Mouse (Mus musculus) liver, embryonic 16.5 days (tissue): Measurements from ENCODE around the gene Slc38a4. TPM values are rescaled to one million over a fixed set of nuclear protein-coding genes. Genes with fewer than 3 reads are reported as not detected.

ENCODE experiments used
- ATAC-seq: fragments of 200-750 bp; cut with Nextera tagmentation; 2 replicates; pipeline ENCODE4 v1.8.0; 2017; ENCODE audit warnings: low read depth, mild to moderate bottlenecking, moderate number of reproducible peaks, moderate library complexity
- H3K27ac ChIP-seq: fragments of 300-500 bp; sonication (generic); 2 replicates; pipeline ENCODE4 v1.5.1; 2014; ENCODE audit warnings: mild to moderate bottlenecking, low read length
- H3K27me3 ChIP-seq: fragments of 300-500 bp; sonication (generic); 2 replicates; pipeline ENCODE4 v1.6.1; 2014; ENCODE audit warnings: low read depth, low read length, mixed read lengths; ENCODE audit not compliant: control insufficient read depth, insufficient read depth
- H3K36me3 ChIP-seq: fragments of 300-500 bp; sonication (generic); 2 replicates; pipeline ENCODE4 v1.6.1; 2014; ENCODE audit warnings: mild to moderate bottlenecking; ENCODE audit not compliant: control insufficient read depth, insufficient read depth
- H3K4me1 ChIP-seq: fragments of 300-500 bp; sonication (generic); 2 replicates; pipeline ENCODE4 v1.6.1; 2014; ENCODE audit warnings: low read depth, low read length, mixed read lengths; ENCODE audit not compliant: control insufficient read depth
- H3K4me2 ChIP-seq: fragments of 300-500 bp; sonication (generic); 2 replicates; pipeline ENCODE4 v1.6.1; 2014; ENCODE audit warnings: low read depth, low read length, mixed read lengths
- H3K4me3 ChIP-seq: fragments of 300-500 bp; sonication (generic); 2 replicates; pipeline ENCODE4 v1.5.1; 2014; ENCODE audit warnings: low read depth, mild to moderate bottlenecking, low read length
- H3K9ac ChIP-seq: fragments of 300-500 bp; sonication (generic); 2 replicates; pipeline ENCODE4 v1.6.1; 2014; ENCODE audit warnings: low read depth, low read length
- H3K9me3 ChIP-seq: fragments of 300-500 bp; sonication (generic); replicated peaks from 2 replicates; pipeline ENCODE4 v1.6.1; 2016; ENCODE audit warnings: low read length; ENCODE audit not compliant: control insufficient read depth
- WGBS: fragments of 180-500 bp; shearing (Covaris S2); extraction: QIAGEN DNeasy Blood & Tissue Kit; methylation state at CpG from one replicate; pipeline ENCODE4 v1.1.7; 2014; ENCODE audit not compliant: insufficient replicate concordance; 5-methylcytosine and 5-hydroxymethylcytosine counted together
- polyA plus RNA-seq: library from polyadenylated mRNA; unstranded; fragments of >200 nt; fragmentation: Nextera tagmentation; extraction: Ambion mirVana; gene quantifications from 2 replicates; pipeline ENCODE4 v1.2.1, GENCODE M21; 2015

Gene Slc38a4
- polyA plus RNA-seq, 1 experiment from 2014 or later, result 83.8 TPM

DNA sequence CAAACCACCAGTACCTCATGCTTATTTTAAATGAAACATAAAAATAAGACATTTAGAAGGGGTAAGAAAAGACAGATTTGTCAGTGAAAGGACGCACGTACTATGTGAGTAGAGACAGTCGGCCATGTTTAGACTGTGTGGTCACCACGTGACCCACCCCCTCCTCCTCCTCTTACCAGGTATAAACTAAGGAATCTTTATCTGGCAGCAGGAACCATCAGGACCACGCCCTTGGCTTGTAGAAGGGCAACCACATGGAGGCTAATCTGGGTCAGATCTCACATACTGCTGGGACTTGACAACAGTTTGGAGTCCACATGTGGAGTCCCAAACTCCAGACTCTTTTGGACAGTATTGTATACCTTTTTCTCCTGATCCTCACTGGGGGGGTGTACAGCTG, 7.5 kb downstream of the Slc38a4 start:
- 56% methylated on average over 5 of the region's 5 CpGs for WGBS
- ATAC-seq, result no peak
- H3K36me3 ChIP-seq, result no peaks in the 10 kb centered on the region
- H3K4me2 ChIP-seq, result no peak overlapping the region
- no peaks in the 10 kb centered on the region; the same call in 1 of the 2 replicates for H3K4me1 ChIP-seq
- no peak overlapping the region for H3K4me3 ChIP-seq
- H3K9ac ChIP-seq, result no peak overlapping the region
- H3K9me3 ChIP-seq, result no peaks in the 10 kb centered on the region
- H3K27ac ChIP-seq, result no peak overlapping the region
- H3K27me3 ChIP-seq, result no peaks in the 10 kb centered on the region

DNA sequence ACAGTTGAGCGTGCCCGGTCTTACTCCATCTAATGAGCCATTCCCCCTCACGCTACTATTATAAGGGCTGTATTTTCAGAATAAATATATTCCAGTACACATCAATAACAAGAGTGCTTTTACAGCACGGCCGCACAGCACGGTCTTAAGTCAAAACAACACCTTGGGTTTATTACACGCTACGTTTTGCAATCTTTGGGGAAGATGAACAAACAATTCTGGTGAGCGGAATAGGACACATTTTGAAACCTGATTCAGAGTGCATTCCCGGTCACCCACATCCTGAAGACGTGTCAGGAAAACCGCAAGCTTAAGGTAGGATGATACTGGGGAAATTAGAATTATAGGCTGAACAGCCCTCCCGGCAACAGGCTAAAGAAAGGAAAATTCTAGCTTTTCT, 11.8 kb downstream of the Slc38a4 start:
- Histone ChIP-seq H3K36me3 (no peaks in the 10 kb centered on the region), H3K9ac (no peak overlapping the region), H3K27me3 (no peaks in the 10 kb centered on the region), H3K9me3 (no peaks in the 10 kb centered on the region), H3K4me2 (no peak overlapping the region), H3K27ac (no peak overlapping the region), H3K4me1 (no peaks in the 10 kb centered on the region; the same call in 1 of the 2 replicates), H3K4me3 (no peak overlapping the region)
- 72% methylated on average over 13 of the region's 13 CpGs for WGBS
- no peak for ATAC-seq

- WGBS, result 56% methylated on average over 7 of the region's 7 CpGs
- Histone ChIP-seq H3K4me2 (no peak overlapping the region), H3K9me3 (no peaks in the 10 kb centered on the region), H3K4me3 (no peak overlapping the region), H3K36me3 (no peaks in the 10 kb centered on the region), H3K4me1 (no peaks in the 10 kb centered on the region; the same call in 1 of the 2 replicates), H3K27me3 (no peaks in the 10 kb centered on the region), H3K27ac (no peak overlapping the region), H3K9ac (no peak overlapping the region)
- ATAC-seq, result no peak
These were observed 13.7 kb downstream of the Slc38a4 start for GRCm38 (mm10) chr15:97042001-97042491.

DNA sequence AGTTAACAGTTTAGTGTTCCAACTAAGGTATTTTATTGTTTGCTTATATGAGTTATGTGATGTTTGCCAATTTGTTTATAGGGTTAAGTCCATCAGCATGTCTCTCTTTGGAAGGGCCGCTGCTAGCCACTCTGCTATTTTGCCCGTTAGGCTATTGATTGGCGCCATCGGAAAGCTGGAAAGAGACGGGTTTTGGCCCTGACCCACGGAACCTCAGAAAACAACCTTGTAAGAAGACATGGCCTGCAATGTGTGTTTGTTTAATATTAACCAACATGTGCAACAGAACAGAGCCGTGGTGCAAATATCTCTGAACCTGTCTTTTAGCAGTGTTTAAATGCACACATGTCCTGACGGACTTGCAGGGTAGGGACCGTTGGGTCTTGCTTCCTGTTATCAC, 14.6 kb downstream of the Slc38a4 start:
- no peaks in the 10 kb centered on the region for H3K36me3 ChIP-seq
- WGBS, result 63% methylated on average over 9 of the region's 9 CpGs
- no peak; the same call in 1 of the 2 replicates for ATAC-seq
- H3K27me3 ChIP-seq, result no peaks in the 10 kb centered on the region
- no peak overlapping the region for H3K4me3 ChIP-seq
- no peak overlapping the region for H3K4me2 ChIP-seq
- no peaks in the 10 kb centered on the region for H3K9me3 ChIP-seq
- no peak overlapping the region for H3K9ac ChIP-seq
- no peaks in the 10 kb centered on the region; the same call in 1 of the 2 replicates for H3K4me1 ChIP-seq
- peak overlapping the region; percentile 28; the same call in 1 of the 2 replicates for H3K27ac ChIP-seq

DNA sequence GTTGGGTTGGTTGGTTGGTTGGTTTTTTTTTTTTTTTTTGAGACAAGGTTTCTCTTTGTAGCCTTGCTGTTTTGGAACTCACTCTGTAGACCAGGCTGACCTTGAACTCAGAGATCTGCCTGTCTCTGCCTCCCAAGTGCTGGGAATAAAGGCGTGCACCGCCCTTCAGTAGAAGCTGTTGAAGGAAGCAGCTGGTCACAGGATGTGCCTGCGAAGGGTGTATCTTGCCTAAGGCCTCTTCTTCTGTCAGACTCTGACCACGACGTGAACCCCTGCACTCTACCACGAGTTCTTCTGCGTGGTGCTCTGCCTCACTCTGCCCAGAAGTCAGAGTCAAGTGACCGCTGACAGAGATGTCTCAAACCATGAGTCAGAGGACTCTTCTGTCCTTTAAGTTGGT, 18.0 kb downstream of the Slc38a4 start:
- Histone ChIP-seq H3K4me2 (no peak overlapping the region), H3K27ac (no peak overlapping the region), H3K4me1 (peaks cover 2% of the 10 kb centered on the region; the same call in 1 of the 2 replicates), H3K36me3 (no peaks in the 10 kb centered on the region), H3K27me3 (no peaks in the 10 kb centered on the region), H3K9me3 (no peaks in the 10 kb centered on the region), H3K4me3 (no peak overlapping the region), H3K9ac (no peak overlapping the region)
- ATAC-seq, result no peak
- WGBS, result 39% methylated on average over 8 of the region's 8 CpGs

DNA sequence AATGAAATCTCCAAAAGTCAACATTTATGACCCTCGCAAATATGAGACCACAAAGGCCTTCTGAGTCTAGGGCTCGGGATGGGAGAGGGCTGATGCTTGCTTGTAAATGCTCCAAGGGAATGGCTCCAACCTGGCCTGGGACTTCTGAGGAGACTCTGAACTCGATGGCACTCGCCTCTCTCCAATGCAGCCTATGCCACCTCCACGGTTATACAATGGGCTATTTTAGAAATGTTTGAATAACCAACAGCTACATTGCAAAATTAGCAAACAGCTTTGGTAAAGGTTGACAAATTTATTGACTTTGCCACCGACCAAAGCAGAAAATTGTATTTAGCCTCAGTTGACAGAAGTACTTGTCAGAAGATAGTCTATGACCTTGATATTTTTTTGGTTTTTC, 19.9 kb downstream of the Slc38a4 start:
- H3K27me3 ChIP-seq, result no peaks in the 10 kb centered on the region
- peaks cover 2% of the 10 kb centered on the region; the same call in 1 of the 2 replicates for H3K4me1 ChIP-seq
- WGBS, result 51% methylated on average over 6 of the region's 6 CpGs
- peak; percentile 54 for ATAC-seq
- H3K4me3 ChIP-seq, result no peak overlapping the region
- H3K27ac ChIP-seq, result no peak overlapping the region
- H3K9ac ChIP-seq, result no peak overlapping the region
- no peaks in the 10 kb centered on the region for H3K36me3 ChIP-seq
- H3K9me3 ChIP-seq, result no peaks in the 10 kb centered on the region
- H3K4me2 ChIP-seq, result no peak overlapping the region

- no peak overlapping the region for H3K9ac ChIP-seq
- H3K4me3 ChIP-seq, result no peak overlapping the region
- H3K4me2 ChIP-seq, result no peak overlapping the region
- no peaks in the 10 kb centered on the region for H3K27me3 ChIP-seq
- no peak for ATAC-seq
- H3K4me1 ChIP-seq, result peaks cover 2% of the 10 kb centered on the region; the same call in 1 of the 2 replicates
- no peaks in the 10 kb centered on the region for H3K36me3 ChIP-seq
- no peaks in the 10 kb centered on the region for H3K9me3 ChIP-seq
- 52% methylated on average over 9 of the region's 9 CpGs for WGBS
- no peak overlapping the region for H3K27ac ChIP-seq
These were observed 22.2 kb downstream of the Slc38a4 start for GRCm38 (mm10) chr15:97033485-97033991.

DNA sequence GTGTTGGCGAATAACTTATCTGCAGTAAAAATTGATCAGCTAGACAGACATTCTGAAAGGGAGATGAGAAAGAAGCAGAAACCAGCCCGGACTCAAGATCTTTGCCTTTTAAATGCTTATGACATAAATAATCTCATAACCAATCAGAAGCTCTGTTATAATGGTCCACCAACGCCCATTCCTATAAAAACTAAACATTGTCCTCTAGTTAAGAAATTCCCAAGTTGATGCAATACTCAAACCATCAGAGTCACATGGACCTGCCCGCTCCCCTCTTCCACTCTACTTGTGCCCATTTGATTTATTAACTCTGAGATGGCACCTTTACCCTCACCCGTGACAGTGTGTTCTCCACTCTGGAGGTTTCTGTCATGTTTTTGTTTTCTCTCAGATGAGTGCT, 23.9 kb downstream of the Slc38a4 start:
- ATAC-seq, result no peak
- no peaks in the 10 kb centered on the region for H3K36me3 ChIP-seq
- WGBS, result 56% methylated on average over 5 of the region's 5 CpGs
- H3K4me2 ChIP-seq, result no peak overlapping the region
- no peak overlapping the region for H3K4me3 ChIP-seq
- no peaks in the 10 kb centered on the region for H3K27me3 ChIP-seq
- H3K27ac ChIP-seq, result no peak overlapping the region
- no peaks in the 10 kb centered on the region for H3K9me3 ChIP-seq
- H3K4me1 ChIP-seq, result peaks cover 2% of the 10 kb centered on the region; the same call in 1 of the 2 replicates
- no peak overlapping the region for H3K9ac ChIP-seq

DNA sequence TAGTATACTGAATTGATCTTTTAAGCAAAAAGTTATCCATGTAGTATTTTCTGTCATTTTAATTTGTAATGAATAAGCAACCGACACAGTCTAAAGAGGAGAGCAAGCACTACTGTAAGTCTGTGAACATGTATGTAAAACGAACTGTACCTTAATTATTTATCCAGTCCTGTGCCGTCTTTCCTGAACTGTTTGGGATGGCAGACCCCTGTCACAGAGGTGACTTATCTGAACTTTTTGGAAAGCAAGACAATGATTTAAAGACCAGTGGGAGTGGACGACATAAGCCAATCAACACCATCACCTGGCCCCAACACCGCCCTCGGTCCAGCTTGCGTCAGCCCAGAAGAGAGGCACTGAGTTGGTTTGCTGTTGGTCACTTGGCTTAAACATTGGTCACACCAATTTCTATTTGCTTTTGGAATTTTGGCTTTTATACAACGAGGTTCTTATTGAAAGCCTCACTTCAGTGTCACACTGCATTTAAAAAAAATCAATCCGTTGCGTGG, 24.7 kb downstream of the Slc38a4 start:
- Histone ChIP-seq H3K9ac (no peak overlapping the region), H3K4me2 (no peak overlapping the region), H3K4me3 (no peak overlapping the region), H3K4me1 (peaks cover 2% of the 10 kb centered on the region; the same call in 1 of the 2 replicates), H3K36me3 (no peaks in the 10 kb centered on the region), H3K9me3 (no peaks in the 10 kb centered on the region), H3K27me3 (no peaks in the 10 kb centered on the region), H3K27ac (no peak overlapping the region)
- 77% methylated on average over 10 of the region's 10 CpGs for WGBS
- ATAC-seq, result no peak
